Mouse (Mus musculus) T-cell, adult 2 months (primary cell): Measurements from ENCODE around the gene Nfkbib.
A peak's percentile ranks its signal among the peaks of the same experiment; 100 is the strongest.

Source experiments
- DNase-seq: peaks from one replicate; pipeline ENCODE4 v3.0.0; 2022; ENCODE audit warnings: low spot score

The Nfkbib gene

GRCm38 (mm10) chr7:28799994-28800393 lies 32.7 kb upstream of the Nfkbib start:
- peak; percentile 66 for DNase-seq

- peak; percentile 72 for DNase-seq
Measured at GRCm38 (mm10) chr7:28796562-28796975, 29.3 kb upstream of the Nfkbib start.

GRCm38 (mm10) chr7:28795832-28796231 lies 28.5 kb upstream of the Nfkbib start:
- DNase-seq = no peak

- DNase-seq = no peak
Measured at GRCm38 (mm10) chr7:28794496-28794895, 27.2 kb upstream of the Nfkbib start.

GRCm38 (mm10) chr7:28793834-28794233 lies 26.5 kb upstream of the Nfkbib start:
- no peak for DNase-seq

- DNase-seq = peak; percentile 75
Measured at GRCm38 (mm10) chr7:28792391-28793185, 25.3 kb upstream of the Nfkbib start.

GRCm38 (mm10) chr7:28791706-28792105 lies 24.4 kb upstream of the Nfkbib start:
- no peak for DNase-seq

- no peak for DNase-seq
Measured at GRCm38 (mm10) chr7:28790066-28790806, 22.9 kb upstream of the Nfkbib start.

- no peak for DNase-seq
Measured at GRCm38 (mm10) chr7:28789235-28789634, 21.9 kb upstream of the Nfkbib start.

GRCm38 (mm10) chr7:28788307-28789195 lies 21.2 kb upstream of the Nfkbib start, which contains the start of gene Rinl:
TSS of gene Rinl (plus strand) at chr7:28788969.
- peak; percentile 65 for DNase-seq

GRCm38 (mm10) chr7:28787884-28788283 lies 20.6 kb upstream of the Nfkbib start:
- no peak for DNase-seq

GRCm38 (mm10) chr7:28785161-28785560 lies 17.8 kb upstream of the Nfkbib start:
- no peak for DNase-seq

- peak; percentile 90 for DNase-seq
Measured at GRCm38 (mm10) chr7:28781261-28781663, 13.9 kb upstream of the Nfkbib start.

GRCm38 (mm10) chr7:28780857-28781256 lies 13.5 kb upstream of the Nfkbib start:
- no peak for DNase-seq

- DNase-seq = peak; percentile 84
Measured at GRCm38 (mm10) chr7:28780067-28780658, 12.9 kb upstream of the Nfkbib start.

- DNase-seq = no peak
Measured at GRCm38 (mm10) chr7:28778825-28779224, 11.5 kb upstream of the Nfkbib start.

- no peak for DNase-seq
Measured at GRCm38 (mm10) chr7:28775129-28775528, 7.8 kb upstream of the Nfkbib start.

GRCm38 (mm10) chr7:28774164-28774563 lies 6.9 kb upstream of the Nfkbib start:
- DNase-seq = no peak

GRCm38 (mm10) chr7:28773163-28773562 lies 5.9 kb upstream of the Nfkbib start:
- DNase-seq = no peak

GRCm38 (mm10) chr7:28771867-28772266 lies 4.6 kb upstream of the Nfkbib start:
- no peak for DNase-seq

- DNase-seq = no peak
Measured at GRCm38 (mm10) chr7:28770309-28770708, 3.0 kb upstream of the Nfkbib start.
